Mouse (Mus musculus): ENCODE data around the gene Gm28551. TPM values are rescaled to one million over a fixed set of nuclear protein-coding genes. Genes with fewer than 3 reads are reported as not detected.
"Not testable (repeated sequence)": the region's sequence is repeated elsewhere in the genome, so short reads cannot be mapped to it uniquely, and the experiment has no call there.

The Gm28551 gene
- total RNA-seq (2015) (not detected in 2 replicates), total RNA-seq (2017) (not detected in 2 replicates)

DNA sequence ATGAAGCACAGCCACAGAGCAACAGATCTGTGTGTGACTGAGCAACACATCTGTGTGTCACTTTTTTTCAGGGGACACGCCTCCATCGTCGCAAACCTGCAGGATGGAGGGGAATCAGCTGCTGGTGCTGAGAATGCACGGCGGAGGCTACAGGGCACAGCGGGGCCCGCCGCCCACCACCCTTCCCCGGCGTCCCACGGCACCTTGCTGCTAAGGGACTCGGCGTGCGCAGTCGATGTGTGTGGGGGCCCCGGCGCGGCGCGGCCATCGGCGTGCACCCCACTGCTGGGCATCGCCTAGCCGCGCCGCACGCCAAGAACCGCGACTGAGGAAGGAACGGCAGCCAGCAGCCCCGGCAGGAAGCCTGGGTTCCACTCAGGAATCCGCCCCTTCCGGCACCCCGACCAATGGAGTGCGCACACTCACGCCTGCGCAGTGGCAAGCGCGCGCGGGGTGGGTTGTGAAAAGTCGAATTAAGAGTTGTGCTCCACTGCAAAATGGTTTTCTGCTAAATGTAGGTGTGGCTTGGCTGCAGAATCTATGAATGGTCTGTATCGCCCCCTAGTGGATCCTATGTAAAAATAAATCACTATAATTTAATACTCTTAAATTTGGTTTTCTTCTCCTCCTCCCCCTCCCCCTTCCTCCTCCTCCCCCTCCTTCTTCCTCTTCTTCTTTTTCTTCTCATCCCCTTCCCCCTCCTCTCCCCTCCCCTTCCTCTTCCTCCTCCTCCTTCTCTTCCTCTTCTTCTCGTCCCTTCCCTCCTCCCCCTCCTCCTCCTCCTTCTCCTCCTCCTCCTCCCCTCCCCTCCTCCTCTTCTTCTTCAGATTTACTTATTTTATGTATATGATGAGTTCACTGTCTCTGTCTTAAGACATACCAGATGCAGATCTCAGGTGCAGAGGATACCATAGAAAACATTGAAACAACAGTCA is at the start of gene Gm28551, which contains the start of the genes Asdurf and Asnsd1:
TSS of gene Gm28551 (minus strand) at position 341 of the 935 bp plus-strand sequence.
TSS of gene Asdurf (minus strand) at position 293 of the 935 bp plus-strand sequence.
TSS of gene Asnsd1 (minus strand) at position 426 of the 935 bp plus-strand sequence.
- peak; percentile 99 for ATAC-seq (ENCODE audit: poor library complexity, severe bottlenecking)

DNA sequence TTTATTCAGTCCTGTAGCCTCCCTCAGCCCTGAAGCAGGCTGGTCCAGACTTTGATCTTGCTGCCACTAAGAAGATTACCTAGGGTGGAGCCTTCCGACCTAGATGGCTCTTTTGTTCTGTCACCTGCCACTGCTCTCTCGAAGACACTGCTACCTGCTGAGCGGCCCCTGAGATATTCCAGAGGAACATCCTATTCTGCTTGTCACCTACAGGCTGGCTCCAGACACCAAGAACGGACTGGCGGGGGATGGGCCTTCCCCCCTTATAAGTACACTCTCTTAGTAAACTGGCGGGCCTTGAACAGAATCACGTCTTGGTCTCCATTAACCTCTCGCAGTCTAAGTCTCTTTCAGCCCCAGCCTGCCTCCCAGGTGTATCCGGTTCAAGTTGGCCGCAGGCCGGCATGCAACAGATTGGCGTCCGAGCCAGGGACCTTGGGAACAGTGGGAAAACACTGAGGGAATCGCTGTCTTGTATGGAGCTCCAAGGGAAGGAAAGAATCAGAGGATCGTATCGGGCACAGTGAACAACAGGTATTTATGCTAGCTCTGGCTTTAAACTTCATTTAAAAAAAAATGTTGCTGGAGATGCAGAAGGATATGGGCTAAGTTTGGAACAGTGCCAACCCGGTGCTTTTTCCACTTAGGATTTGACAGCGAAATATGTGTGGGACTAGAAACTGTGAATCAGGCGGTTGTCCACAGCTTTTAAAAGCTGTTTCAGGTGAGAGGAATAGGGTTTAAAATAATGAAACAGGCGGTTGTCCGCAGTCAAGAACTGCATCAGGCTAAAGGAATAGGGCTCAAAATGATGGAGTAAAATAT is 41.7 kb upstream of the Gm28551 start:
- not testable (repeated sequence) for ATAC-seq (ENCODE audit: poor library complexity, severe bottlenecking)

DNA sequence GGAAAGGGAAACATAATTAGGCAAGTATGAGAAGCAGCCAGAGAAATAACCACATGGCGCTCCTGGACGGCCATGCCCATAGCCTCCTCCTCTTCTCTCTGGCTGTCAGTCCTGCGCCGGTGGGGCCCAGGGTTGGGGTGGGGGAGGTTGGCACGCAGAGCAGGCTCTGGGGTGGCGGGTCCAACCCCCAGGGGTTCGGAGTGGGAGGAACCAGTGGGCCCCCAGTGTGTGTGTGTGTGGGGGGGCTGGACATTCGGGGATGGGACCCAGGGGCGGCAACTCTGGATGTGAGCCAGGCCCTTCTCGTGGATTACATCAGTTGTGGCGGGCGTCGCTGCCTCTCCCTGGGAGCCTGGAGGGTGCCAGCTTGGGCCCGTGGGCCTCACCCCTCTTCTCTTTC is 36.3 kb upstream of the Gm28551 start:
- no peak for ATAC-seq (ENCODE audit: poor library complexity, severe bottlenecking)

DNA sequence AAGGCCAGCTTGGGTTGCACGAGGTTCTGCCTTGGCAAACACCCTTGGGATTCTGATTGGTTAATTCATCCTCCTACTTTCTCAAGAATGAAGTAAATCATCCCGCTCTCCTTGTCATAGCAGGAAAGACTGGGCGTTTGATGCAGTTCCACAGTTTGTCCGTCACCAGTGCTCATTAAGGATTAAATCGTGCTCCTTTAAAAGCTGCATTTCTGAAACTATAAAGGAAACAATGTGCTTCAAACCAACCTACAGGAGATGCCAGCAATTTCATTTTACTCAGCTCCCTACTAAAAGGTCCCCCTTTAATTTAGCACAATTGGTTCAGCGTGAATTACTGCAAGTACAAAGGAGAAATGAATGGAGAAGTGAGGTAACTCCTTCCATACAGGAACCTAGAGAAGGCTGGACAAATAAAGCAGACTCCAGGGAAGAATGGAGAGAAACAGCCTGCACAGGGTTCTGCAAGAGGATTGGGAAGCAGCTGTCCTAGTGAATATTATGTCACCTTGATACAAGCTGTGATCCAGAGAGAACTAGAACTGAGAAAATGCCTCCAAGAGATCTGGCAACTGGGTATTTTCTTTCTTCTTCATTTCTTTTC is 31.7 kb upstream of the Gm28551 start:
- no peak for ATAC-seq (ENCODE audit: poor library complexity, severe bottlenecking)

DNA sequence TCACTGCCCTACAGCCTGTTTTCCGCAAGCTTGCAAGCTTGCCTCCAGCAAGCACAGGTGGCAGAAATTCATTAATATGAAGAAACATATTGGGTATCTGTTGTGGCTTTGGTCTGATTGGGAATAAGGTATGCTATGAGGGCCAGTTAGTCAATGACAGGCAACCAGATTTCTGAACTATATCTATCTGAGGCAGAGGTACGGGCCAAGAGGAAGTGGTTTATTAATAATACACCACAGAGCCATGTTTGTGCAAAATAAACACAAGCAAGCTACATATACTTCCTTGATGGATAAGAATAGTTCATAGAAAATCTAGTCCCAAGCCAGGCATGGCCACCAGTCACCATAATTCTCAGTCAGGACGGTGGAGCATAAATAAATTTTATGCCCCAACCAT is 25.3 kb upstream of the Gm28551 start:
- ATAC-seq (ENCODE audit: poor library complexity, severe bottlenecking): no peak

DNA sequence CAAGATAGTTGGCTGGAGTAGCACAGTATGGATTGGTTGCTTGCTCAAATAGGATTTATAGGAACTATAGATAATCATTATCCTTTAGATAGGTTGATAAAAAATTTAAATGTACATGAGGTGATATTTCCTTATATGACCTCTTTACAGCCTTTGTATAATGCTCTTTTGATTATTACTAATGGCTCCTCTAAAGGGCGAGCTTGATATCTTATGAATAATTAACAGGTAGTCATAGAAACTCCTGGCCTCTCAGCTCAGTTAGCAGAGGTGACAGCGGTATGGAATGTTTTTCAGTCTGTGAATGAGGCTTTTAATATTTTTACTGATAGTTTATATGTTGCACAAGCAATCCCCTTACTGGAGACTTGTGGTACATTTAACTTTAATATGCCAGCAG is 23.5 kb upstream of the Gm28551 start:
- not testable (repeated sequence) for ATAC-seq (ENCODE audit: poor library complexity, severe bottlenecking)

DNA sequence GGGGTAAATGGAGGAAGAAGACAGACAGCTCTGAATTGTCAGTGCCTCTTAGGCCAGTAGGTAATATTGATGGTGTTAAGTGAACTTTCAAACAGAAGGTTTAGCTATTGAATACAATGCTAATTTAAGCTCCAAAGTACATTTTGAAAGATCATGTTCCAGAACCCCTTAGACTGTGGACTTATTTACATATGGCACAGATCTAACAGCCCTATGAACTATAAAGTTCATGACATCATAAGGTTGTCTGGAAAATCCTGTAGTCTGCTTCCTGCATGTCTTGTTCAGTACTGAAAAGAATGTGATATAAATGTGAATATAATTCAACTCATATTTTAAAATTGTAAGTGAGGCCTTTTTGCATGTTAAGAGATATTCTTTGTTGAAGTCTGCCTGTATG is 6.5 kb upstream of the Gm28551 start:
- no peak for ATAC-seq (ENCODE audit: poor library complexity, severe bottlenecking)

DNA sequence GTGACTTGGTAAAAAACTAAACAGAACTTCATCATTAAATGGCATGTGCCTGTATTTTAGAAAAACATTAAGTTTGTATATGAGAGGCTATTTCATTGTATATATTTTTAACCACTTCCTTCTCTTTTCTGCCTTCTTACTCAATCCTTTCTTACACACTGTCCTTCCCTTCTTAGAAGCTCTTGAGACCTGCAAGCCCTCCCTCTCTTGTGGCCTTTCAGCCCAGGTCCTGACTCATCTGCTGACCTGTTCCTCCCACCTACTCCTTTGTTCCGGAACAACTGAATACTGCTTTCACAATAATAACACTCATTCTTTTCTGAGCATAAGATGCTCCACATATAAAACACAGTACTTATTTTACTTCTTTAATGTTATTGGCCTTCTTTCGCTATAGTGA is 11.4 kb downstream of the Gm28551 start:
- ATAC-seq (ENCODE audit: poor library complexity, severe bottlenecking): peak; percentile 99

DNA sequence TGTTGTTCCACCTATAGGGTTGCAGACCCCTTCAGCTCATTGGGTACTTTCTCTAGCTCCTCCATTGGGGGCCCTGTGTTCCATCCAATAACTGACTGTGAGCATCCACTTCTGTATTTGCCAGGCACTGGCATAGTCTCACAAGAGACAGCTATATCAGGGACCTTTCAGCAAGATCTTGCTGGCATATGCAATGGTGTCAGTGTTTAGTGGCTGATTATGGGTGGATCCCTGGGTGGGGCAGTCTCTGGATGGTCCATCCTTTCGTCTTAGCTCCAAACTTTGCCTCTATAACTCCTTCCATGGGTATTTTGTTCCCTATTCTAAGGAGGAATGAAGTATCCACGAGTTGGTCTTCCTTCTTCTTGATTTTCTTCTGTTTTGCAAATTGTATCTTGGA is 15.1 kb downstream of the Gm28551 start:
- ATAC-seq (ENCODE audit: poor library complexity, severe bottlenecking): not testable (repeated sequence)

DNA sequence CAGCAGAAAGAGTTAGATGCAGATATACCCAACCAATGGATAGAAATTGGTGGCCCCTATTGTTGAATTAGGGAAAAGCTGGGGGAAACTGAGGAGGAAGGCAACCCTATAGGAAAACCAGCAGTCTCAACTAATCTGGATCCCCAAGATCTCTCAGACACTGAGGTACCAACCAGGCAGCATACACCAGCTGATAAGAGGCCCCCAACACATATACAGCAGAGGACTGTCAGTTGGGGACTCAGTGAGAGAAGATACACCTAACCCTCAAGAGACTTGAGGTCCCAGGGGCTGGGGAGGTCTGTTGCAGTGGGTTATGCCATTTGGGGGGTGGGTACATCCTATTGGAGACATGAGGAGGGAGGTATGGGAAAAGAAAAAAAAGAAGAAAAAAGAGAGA is 17.0 kb downstream of the Gm28551 start:
- ATAC-seq (ENCODE audit: poor library complexity, severe bottlenecking): no peak

DNA sequence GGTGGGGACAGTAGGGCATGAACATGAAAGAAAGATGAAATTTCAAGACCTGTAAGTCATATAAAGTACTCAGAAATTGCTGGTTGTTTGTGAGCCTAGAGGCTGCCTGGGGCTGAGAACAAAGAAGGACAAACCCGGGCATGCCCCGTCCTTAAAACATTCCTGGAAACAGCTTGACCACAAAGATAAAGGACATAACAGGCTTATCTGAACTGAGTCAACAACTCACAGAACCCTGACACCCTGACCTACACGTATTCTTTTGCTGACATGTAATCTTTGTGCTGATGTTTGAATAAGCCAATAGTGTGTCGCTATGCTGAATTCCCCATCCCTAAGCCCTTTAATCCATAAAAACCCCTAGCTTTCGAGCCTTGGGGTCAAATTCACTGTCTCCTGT is 18.9 kb downstream of the Gm28551 start:
- ATAC-seq (ENCODE audit: poor library complexity, severe bottlenecking): not testable (repeated sequence)

DNA sequence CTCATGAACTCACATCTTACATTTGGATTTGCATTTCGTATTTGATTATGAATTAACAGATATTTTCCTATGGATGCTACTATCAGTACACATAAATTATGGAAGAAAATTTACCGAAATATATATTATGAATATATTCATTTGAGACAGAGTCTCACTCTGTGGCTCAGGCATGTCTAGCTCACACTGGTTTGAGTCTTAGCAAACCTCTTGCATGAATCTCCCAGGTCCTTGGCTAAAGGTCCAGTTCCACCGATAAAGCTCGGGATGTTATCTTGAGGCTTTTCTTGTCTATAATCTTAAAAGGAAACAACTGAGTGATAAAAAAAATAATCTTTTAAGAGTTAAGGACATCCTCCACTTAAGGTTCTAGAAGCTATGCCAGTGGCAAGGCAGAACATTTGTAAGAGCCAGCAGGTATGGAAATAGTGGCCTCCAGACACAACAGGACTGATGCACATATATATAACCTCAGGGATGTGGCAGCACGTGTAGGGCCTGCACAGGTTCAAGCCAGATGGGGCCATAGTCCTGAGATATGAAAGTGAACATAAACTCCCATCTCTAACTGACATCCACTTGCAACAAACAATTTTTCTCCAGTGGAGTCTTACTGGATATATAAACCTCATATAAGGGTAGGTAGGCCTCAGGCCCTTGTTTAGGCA is 27.5 kb downstream of the Gm28551 start:
- ATAC-seq (ENCODE audit: poor library complexity, severe bottlenecking): no peak

DNA sequence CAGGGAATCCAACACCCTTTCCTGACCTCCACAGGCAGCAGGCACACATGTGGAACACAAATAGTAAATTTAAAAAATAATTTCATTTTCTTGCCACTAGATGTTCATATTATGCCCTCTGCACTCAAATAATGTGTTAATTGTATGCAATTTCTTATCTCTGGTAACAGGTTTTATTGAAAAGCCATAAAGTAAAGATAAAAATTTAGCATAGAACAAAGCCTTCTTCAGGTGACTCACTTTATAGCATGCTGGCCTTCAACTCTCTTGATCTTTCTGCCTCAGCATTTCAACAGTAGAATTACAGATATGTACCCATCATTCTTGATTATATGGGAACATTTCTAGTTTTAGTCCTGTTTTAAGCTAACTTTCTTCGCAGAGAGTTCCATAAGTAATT is 28.2 kb downstream of the Gm28551 start:
- no peak for ATAC-seq (ENCODE audit: poor library complexity, severe bottlenecking)

DNA sequence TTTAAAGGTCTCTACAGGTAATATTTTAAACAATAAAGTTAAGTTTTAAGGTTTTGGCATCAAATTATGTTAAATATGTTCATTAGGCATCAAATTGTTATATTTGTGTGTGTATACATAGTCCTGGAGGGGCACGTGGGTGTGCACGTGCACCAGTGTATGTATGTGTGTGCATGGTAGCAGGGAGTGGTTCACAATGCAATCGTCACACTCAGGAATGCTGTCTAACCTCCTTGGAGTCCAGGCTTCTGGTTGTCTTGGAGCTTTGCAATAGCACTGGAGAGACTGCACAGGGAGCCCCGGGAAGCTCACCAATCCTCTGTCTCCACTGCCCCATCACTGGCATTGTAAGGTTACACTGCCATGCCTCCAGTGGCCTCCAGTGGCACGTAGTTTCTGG is 29.2 kb downstream of the Gm28551 start:
- no peak for ATAC-seq (ENCODE audit: poor library complexity, severe bottlenecking)

DNA sequence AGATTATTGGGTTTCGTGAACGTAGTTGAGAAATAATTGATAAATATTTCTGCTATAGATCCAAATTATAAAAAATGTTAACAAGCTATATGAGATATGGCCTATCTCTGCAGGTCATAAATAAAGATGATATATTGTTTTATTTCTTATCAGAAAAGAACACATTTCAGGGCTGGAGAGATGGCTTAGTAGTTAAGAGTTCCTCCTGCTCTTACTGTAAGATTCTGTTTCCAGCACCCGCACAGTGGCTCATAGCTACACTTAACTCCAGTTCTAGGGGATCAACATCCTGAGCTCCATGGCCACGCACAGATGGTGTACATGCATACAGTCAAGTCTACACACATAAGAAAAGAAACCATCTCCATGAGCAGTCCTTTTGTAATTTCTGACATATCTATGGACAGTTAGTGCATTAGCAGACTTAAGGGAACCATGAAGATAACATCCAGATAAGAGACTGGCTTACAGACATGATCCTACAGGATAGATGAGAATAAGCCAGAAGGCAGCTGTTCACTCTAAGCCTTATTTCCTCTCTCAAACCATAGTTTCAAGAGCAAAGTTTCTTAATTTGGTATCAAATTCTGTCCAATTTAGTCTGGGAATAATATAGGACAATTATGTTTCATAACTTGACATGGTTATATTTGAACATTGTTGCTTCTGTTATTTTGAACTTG is 30.7 kb downstream of the Gm28551 start:
- ATAC-seq (ENCODE audit: poor library complexity, severe bottlenecking): no peak

DNA sequence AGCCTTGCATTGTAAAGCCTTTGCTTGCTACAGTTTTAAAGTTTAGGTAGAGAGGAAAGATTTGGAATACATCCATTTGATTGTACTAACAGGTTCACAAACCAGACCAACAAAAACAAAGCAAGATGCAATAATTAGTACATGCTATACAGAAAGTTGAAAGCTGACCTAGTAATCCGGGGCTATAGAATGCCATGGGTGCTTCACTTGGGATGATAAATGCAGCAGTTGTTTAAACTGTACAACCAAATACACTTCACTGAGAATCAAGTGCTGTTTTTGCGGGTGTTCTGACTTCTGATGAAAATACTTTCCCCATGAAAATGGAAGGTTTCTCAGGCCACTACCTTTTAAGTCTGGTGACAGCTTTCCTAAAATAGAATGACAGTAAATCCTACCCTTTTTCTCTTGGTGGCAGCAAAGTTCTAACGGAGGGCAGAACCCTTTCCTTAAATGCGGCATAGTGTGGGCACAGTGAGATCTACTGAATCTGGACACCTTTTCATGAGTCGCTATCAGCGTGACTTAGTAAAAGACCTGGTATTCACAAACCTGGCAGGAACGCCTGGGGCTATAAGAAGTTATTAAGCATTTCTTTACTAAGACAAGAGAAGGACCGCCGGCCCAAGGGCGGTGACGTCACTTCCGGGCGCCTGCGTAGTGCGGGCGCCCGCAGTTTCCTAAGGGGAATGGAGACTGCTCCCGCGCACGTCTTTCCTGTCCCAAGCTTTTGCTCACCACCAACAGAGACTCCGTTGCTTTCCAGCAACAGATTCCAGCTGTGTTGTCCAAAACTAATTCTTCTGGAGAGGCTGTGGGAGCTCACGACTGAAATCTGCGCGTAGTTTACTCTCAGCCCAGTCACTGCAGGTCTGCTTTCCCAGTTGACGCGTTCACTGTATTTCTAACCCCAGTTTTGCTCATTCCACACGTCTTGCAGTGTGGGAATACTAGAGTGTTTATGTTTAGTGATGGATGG is 39.2 kb downstream of the Gm28551 start, which contains the start of gene Osgepl1:
TSS of gene Osgepl1 (plus strand) at position 636 of the 979 bp plus-strand sequence.
- peak; percentile 98 for ATAC-seq (ENCODE audit: poor library complexity, severe bottlenecking)

DNA sequence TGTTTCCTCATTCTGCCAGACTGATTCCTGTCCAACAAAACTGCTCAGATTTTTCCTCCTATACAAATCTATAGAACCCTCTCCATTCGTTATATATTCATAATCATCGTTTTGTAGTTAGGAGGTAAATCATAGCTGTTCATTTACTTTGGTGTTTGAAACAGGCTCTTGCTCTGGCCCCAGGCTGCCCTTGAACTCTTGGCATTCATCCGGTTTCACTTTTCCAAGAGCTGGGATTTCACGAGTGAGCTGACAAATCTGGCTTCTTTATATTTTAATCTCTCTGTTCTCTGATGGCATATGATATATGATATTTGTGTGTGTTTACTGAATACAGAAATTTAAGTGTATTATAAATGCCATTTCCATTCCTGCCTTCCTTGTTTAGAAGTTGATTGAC is 52.0 kb downstream of the Gm28551 start:
- ATAC-seq (ENCODE audit: poor library complexity, severe bottlenecking): no peak

DNA sequence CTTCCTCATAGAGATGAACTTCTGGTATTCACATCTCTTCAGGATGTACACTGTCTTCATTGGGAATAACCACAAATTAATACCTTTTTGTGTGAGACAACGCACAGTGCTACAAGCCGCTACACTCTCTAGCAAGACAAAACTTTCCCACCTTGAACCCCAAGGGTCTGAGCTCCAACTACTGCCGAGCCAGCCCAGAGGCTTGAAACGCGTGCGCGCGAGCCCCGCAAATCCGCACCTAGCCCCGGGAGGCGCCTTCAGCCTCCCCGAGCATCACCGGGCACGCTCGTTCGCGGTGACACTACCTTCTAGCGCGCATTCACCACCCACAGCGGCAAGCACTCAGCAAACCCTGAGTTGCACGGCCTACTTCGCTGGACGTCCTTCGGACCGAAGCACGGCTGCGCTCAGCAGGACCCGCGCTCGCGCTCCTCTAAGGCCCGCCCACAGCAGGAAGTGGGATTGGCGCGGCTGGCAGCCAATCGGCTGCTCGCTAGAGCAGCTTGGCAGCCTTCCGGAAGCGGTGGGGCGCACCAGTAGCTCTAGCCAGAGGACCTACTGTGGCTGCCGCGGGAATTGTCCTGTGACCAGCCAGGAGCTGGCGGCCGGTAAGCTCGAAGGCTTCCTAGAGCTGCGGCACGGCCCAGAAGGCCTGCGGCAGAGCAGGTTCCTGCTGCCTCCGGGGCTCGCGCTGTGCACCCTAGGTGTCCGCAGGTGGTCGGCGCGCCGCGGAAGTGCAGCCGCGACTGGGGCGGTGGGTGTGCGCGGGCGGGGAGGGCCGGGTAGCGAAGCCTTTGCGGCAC is 55.7 kb downstream of the Gm28551 start, which contains the start of the genes Pms1, Ormdl1 and Gm28778:
TSS of gene Pms1 (minus strand) at position 438 of the 803 bp plus-strand sequence.
TSS of gene Ormdl1 (plus strand) at position 515 of the 803 bp plus-strand sequence.
TSS of gene Gm28778 (plus strand) at position 531 of the 803 bp plus-strand sequence.
- ATAC-seq (ENCODE audit: poor library complexity, severe bottlenecking): peak; percentile 99

Data from megakaryocyte, adult 5-6 weeks (primary cell).